Mouse (Mus musculus) MEL (cell line): ENCODE measurements around the gene Trim3. TPM values are rescaled to one million over a fixed set of nuclear protein-coding genes. Genes with fewer than 3 reads are reported as not detected.

Experiments
- DNase-seq: peaks from one replicate; pipeline ENCODE4 v3.0.0; 2011; ENCODE audit warnings: low read depth, low spot score
- H3K27ac ChIP-seq: 2 replicates; pipeline ENCODE4 v1.5.1; 2012; ENCODE audit warnings: low read depth, mild to moderate bottlenecking, control low read depth, low read length, moderate library complexity; ENCODE audit not compliant: control insufficient read depth
- H3K27me3 ChIP-seq, 2 experiments: fragments of 150-350 bp in 1 of 2; sonication (generic) in 1 of 2; 2 replicates each; pipeline ENCODE4 v1.6.1; 2012; ENCODE audit warnings: low read length in 2 of 2, mild to moderate bottlenecking in 2 of 2, improper control_type of control experiment in 1 of 2, moderate library complexity in 1 of 2; ENCODE audit not compliant: insufficient read depth in 2 of 2, control insufficient read depth in 1 of 2
- H3K36me3 ChIP-seq, 2 experiments: 2 replicates each; pipeline ENCODE4 v1.6.1; 2012 to 2014; ENCODE audit warnings: low read length in 2 of 2, improper control_type of control experiment in 1 of 2, inconsistent platforms in 1 of 2, mild to moderate bottlenecking in 1 of 2; ENCODE audit not compliant: insufficient read depth in 2 of 2, control insufficient read depth in 1 of 2
- H3K4me1 ChIP-seq, 2 experiments: fragments of 150-350 bp in 1 of 2; sonication (generic) in 1 of 2; 2 replicates each; pipeline ENCODE4 v1.6.1; 2012; ENCODE audit warnings: low read length in 2 of 2, improper control_type of control experiment in 1 of 2, mild to moderate bottlenecking in 1 of 2; ENCODE audit not compliant: insufficient read depth in 2 of 2, control insufficient read depth in 1 of 2
- H3K4me3 ChIP-seq, 2 experiments: fragments of 150-350 bp in 1 of 2; sonication (generic) in 1 of 2; 2 replicates each; pipeline ENCODE4 v1.5.1; 2012; ENCODE audit warnings: low read depth in 2 of 2, low read length in 2 of 2, mild to moderate bottlenecking in 2 of 2, moderate library complexity in 2 of 2, control low read depth in 1 of 2, improper control_type of control experiment in 1 of 2; ENCODE audit not compliant: control insufficient read depth in 1 of 2, insufficient read depth in 1 of 2
- H3K79me2 ChIP-seq: 2 replicates; pipeline ENCODE4 v1.6.1; 2012; ENCODE audit warnings: mild to moderate bottlenecking, low read length, moderate library complexity; ENCODE audit not compliant: control insufficient read depth, poor library complexity, insufficient read depth
- H3K9ac ChIP-seq: 2 replicates; pipeline ENCODE4 v1.6.1; 2012; ENCODE audit warnings: low read depth, mild to moderate bottlenecking, control low read depth, low read length, moderate library complexity; ENCODE audit not compliant: control insufficient read depth, poor library complexity, severe bottlenecking
- H3K9me3 ChIP-seq: fragments of 150-350 bp; sonication (generic); replicated peaks from 2 replicates; pipeline ENCODE4 v1.6.1; 2012; ENCODE audit warnings: mild to moderate bottlenecking, low read length, improper control_type of control experiment, moderate library complexity; ENCODE audit not compliant: insufficient read depth
- BHLHE40 ChIP-seq: IDR thresholded peaks from 2 replicates; pipeline ENCODE4 v1.6.1; 2012; ENCODE audit warnings: low read depth, mild to moderate bottlenecking, inconsistent platforms, low read length, improper control_type of control experiment, borderline replicate concordance
- CHD1 ChIP-seq: IDR thresholded peaks from 2 replicates; pipeline ENCODE4 v1.6.1; 2012; ENCODE audit warnings: low read depth, mild to moderate bottlenecking, inconsistent platforms, low read length, improper control_type of control experiment
- CHD2 ChIP-seq: IDR thresholded peaks from 2 replicates; pipeline ENCODE4 v1.6.1; 2011; ENCODE audit warnings: low read length, improper control_type of control experiment
- CTCF ChIP-seq, 3 experiments: IDR thresholded peaks in 2 of 3; conservative IDR thresholded peaks in 1 of 3; 2 replicates each; pipeline ENCODE4 v1.5.1; 2011 to 2012; ENCODE audit warnings: low read length in 3 of 3, low read depth in 2 of 3, mild to moderate bottlenecking in 2 of 3, improper control_type of control experiment in 1 of 3, inconsistent platforms in 1 of 3, mixed read lengths in 1 of 3, moderate library complexity in 1 of 3; ENCODE audit not compliant: control insufficient read depth in 1 of 3, insufficient read depth in 1 of 3, poor library complexity in 1 of 3, severe bottlenecking in 1 of 3
- E2F4 ChIP-seq: IDR thresholded peaks from 2 replicates; pipeline ENCODE4 v1.6.1; 2011; ENCODE audit warnings: low read depth, low read length, improper control_type of control experiment, borderline replicate concordance
- EP300 ChIP-seq, 2 experiments: IDR thresholded peaks; 2 replicates each; pipeline ENCODE4 v1.6.1; 2011; ENCODE audit warnings: improper control_type of control experiment in 2 of 2, low read length in 2 of 2, low read depth in 1 of 2, mild to moderate bottlenecking in 1 of 2
- ETS1 ChIP-seq: IDR thresholded peaks from 2 replicates; pipeline ENCODE4 v1.6.1; 2012; ENCODE audit warnings: low read depth, mild to moderate bottlenecking, inconsistent platforms, low read length, improper control_type of control experiment, moderate library complexity
- GABPA ChIP-seq: IDR thresholded peaks from 2 replicates; pipeline ENCODE4 v1.6.1; 2012; ENCODE audit warnings: low read depth, mild to moderate bottlenecking, inconsistent platforms, low read length, improper control_type of control experiment, moderate library complexity
- GATA1 ChIP-seq: IDR thresholded peaks from 2 replicates; pipeline ENCODE4 v1.6.1; 2011; ENCODE audit warnings: low read depth, low read length, improper control_type of control experiment
- HCFC1 ChIP-seq: IDR thresholded peaks from 2 replicates; pipeline ENCODE4 v1.6.1; 2012; ENCODE audit warnings: low read depth, mild to moderate bottlenecking, inconsistent platforms, low read length, improper control_type of control experiment, moderate library complexity
- JUND ChIP-seq: IDR thresholded peaks from 2 replicates; pipeline ENCODE4 v1.6.1; 2011; ENCODE audit warnings: low read depth, mild to moderate bottlenecking, improper control_type of control experiment, low read length
- KAT2A ChIP-seq: conservative IDR thresholded peaks from 2 replicates; pipeline ENCODE4 v1.6.1; 2012; ENCODE audit warnings: low read depth, low read length, improper control_type of control experiment, inconsistent platforms
- MAX ChIP-seq: IDR thresholded peaks from 2 replicates; pipeline ENCODE4 v1.6.1; 2011; ENCODE audit warnings: low read length, improper control_type of control experiment
- MAZ ChIP-seq: IDR thresholded peaks from 2 replicates; pipeline ENCODE4 v1.6.1; 2012; ENCODE audit warnings: low read depth, mild to moderate bottlenecking, inconsistent platforms, low read length, improper control_type of control experiment
- MEF2A ChIP-seq: IDR thresholded peaks from 2 replicates; pipeline ENCODE4 v1.6.1; 2014; ENCODE audit warnings: low read depth, mild to moderate bottlenecking, inconsistent platforms, low read length, improper control_type of control experiment; ENCODE audit not compliant: poor library complexity, insufficient replicate concordance, severe bottlenecking; ENCODE audit errors: extremely low read depth
- MXI1 ChIP-seq: IDR thresholded peaks from 2 replicates; pipeline ENCODE4 v1.6.1; 2011; ENCODE audit warnings: mild to moderate bottlenecking, low read depth, low read length, improper control_type of control experiment
- MYB ChIP-seq: IDR thresholded peaks from 2 replicates; pipeline ENCODE4 v1.6.1; 2011; ENCODE audit warnings: mild to moderate bottlenecking, low read depth, low read length, improper control_type of control experiment
- MYC ChIP-seq: IDR thresholded peaks from 2 replicates; pipeline ENCODE4 v1.6.1; 2011; ENCODE audit warnings: low read depth, mild to moderate bottlenecking, low read length, improper control_type of control experiment, moderate library complexity
- NELFE ChIP-seq: IDR thresholded peaks from 2 replicates; pipeline ENCODE4 v1.6.1; 2011; ENCODE audit warnings: low read depth, low read length, improper control_type of control experiment
- POLR2AphosphoS2 ChIP-seq: IDR thresholded peaks from 2 replicates; pipeline ENCODE4 v1.6.1; 2011; ENCODE audit warnings: low read length, improper control_type of control experiment
- POLR2AphosphoS5 ChIP-seq: IDR thresholded peaks from 2 replicates; pipeline ENCODE4 v1.6.1; 2012; ENCODE audit warnings: low read depth, borderline replicate concordance, mild to moderate bottlenecking, inconsistent platforms, low read length, moderate library complexity, mixed read lengths
- SIN3A ChIP-seq: IDR thresholded peaks from 2 replicates; pipeline ENCODE4 v1.6.1; 2012; ENCODE audit warnings: low read length, improper control_type of control experiment, inconsistent platforms
- SMC3 ChIP-seq: IDR thresholded peaks from 2 replicates; pipeline ENCODE4 v1.6.1; 2011; ENCODE audit warnings: low read depth, low read length, improper control_type of control experiment
- TBP ChIP-seq: IDR thresholded peaks from 2 replicates; pipeline ENCODE4 v1.8.0; 2011; ENCODE audit warnings: low read depth, low read length, improper control_type of control experiment
- TCF12 ChIP-seq: IDR thresholded peaks from 2 replicates; pipeline ENCODE4 v1.6.1; 2014; ENCODE audit warnings: low read depth, mild to moderate bottlenecking, inconsistent platforms, low read length, improper control_type of control experiment, moderate library complexity
- UBTF ChIP-seq: IDR thresholded peaks from 2 replicates; pipeline ENCODE4 v1.6.1; 2012; ENCODE audit warnings: low read depth, mild to moderate bottlenecking, inconsistent platforms, low read length, improper control_type of control experiment, moderate library complexity, borderline replicate concordance; ENCODE audit not compliant: insufficient read depth
- USF2 ChIP-seq, 2 experiments: IDR thresholded peaks; 2 replicates each; pipeline ENCODE4 v1.6.1; 2011 to 2012; ENCODE audit warnings: improper control_type of control experiment in 2 of 2, low read length in 2 of 2, borderline replicate concordance in 1 of 2, inconsistent platforms in 1 of 2, low read depth in 1 of 2, mild to moderate bottlenecking in 1 of 2; ENCODE audit not compliant: insufficient read depth in 1 of 2
- ZC3H11A ChIP-seq: IDR thresholded peaks from 2 replicates; pipeline ENCODE4 v1.6.1; 2012; ENCODE audit warnings: low read depth, mild to moderate bottlenecking, inconsistent platforms, low read length, improper control_type of control experiment
- ZKSCAN1 ChIP-seq: IDR thresholded peaks from 2 replicates; pipeline ENCODE4 v1.6.1; 2012; ENCODE audit warnings: low read depth, mild to moderate bottlenecking, inconsistent platforms, low read length, improper control_type of control experiment, moderate library complexity
- polyA plus RNA-seq, 2 experiments: library from polyadenylated mRNA; stranded (reverse) in 1 of 2; unstranded in 1 of 2; fragments of >175 nt in 1 of 2; fragments of >200 nt in 1 of 2; gene quantifications; 2 replicates each; pipeline versions ENCODE4 v1.2.1 to v1.2.4; 2012; ENCODE audit warnings: low replicate concordance in 2 of 2, low read depth in 1 of 2; ENCODE audit not compliant: insufficient read length in 2 of 2, insufficient read depth in 1 of 2, missing spikeins in 1 of 2
- total RNA-seq: library from RNA; depleted of rRNA; stranded (reverse); fragments of 300-350 nt; gene quantifications from 2 replicates; pipeline ENCODE4 v1.2.3, GENCODE M21; 2012

Trim3 gene
- total and polyA plus RNA-seq, 3 experiments, result 7.0 to 15.4 TPM; not detected in 1

DNA sequence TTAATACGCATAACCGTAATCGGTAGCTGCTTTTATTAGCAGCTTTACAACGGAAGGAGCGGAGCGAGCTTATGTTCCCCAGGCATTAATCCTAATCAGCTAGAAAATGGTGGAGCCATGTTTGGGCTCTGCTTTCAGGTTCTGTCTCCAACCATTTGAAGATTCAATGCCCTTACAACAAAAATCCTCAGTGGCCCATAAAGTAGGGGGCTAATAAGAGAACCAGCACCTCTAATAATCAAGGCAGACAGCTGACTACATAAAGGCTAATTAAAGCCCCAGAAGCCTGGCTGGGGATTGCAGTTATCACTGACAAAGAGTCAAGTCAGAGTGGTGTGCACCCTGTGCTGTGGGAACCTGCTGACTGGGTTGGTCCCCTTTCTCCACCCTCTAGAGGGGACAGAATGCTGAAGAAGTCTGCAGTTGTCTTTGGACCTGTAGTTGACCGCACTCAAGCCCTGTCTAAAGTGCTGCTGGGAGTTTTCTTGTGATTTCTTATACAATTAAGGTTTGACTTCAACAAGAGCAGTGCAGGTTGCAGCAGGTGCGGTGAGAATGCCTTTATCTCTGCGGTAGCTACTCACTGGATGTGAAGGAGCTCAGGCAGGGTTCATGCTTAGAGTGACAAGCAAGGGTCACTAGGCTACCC is 1.0 kb upstream of the Trim3 start:
- H3K79me2 ChIP-seq, result peaks cover 5% of the 10 kb centered on the region
- peak overlapping the region; percentile 86 to 96 for H3K4me3 ChIP-seq
- peaks cover 0 to 11% of the 10 kb centered on the region in 2 experiments; a peak in 2 of 4 replicates for H3K36me3 ChIP-seq
- TF ChIP-seq POLR2AphosphoS5 (no peak), CHD2 (no peak), E2F4 (no peak), SIN3A (no peak), HCFC1 (peak; percentile 43; the same call in 1 of the 2 replicates), JUND (no peak), SMC3 (no peak), GABPA (no peak), CTCF (IDR thresholded peaks at IDR 0.05 in 2 of 3, conservative IDR thresholded peaks at IDR 0.05 in 1 of 3; ENCODE audit: control insufficient read depth in 1 of 3, insufficient read depth in 1 of 3, low read depth in 2 of 3, low read length in 3 of 3, poor library complexity in 1 of 3, severe bottlenecking in 1 of 3) (no peak), ETS1 (no peak), EP300 (IDR thresholded peaks at IDR 0.05; ENCODE audit: low read depth in 1 of 2, low read length in 2 of 2) (peak in 1 of 2 experiments; percentile 36; a peak in 1 of 4 replicates), MEF2A (no peak), GATA1 (peak; percentile 29; the same call in 1 of the 2 replicates), ZC3H11A (no peak), MYB (no peak)
- TF ChIP-seq, all 39 proteins: peak for 3
- Histone ChIP-seq H3K4me1 (peaks cover 3 to 14% of the 10 kb centered on the region in 2 experiments), H3K9me3 (no peaks in the 10 kb centered on the region), H3K27me3 (no peaks in the 10 kb centered on the region), H3K9ac (peak overlapping the region; percentile 83), H3K27ac (peak overlapping the region; percentile 60)
- peak; percentile 71 for DNase-seq

DNA sequence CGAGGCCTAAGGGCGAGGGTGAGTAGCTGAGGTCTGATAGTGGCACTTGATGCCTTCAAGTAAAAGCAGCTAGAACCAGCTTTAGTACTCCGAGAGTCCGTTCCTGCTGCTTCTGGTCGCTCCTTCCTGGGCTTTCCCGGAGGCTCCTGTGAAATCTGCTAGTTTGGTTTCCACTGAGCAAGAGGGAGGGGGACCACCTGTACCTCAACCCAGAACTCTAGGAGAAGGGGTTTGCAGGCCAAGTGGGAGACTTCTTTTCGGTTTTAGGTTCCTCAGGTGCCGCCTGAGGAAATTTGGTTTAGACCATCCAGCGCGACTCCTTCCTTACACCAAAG is 397 bp upstream of the Trim3 start:
- Histone ChIP-seq H3K4me1 (peaks cover 3 to 11% of the 10 kb centered on the region in 2 experiments), H3K9ac (peak overlapping the region; percentile 83), H3K9me3 (no peaks in the 10 kb centered on the region), H3K79me2 (peaks cover 4% of the 10 kb centered on the region; the same call in 1 of the 2 replicates), H3K27ac (peak overlapping the region; percentile 43), H3K36me3 (peaks cover 0 to 8% of the 10 kb centered on the region in 2 experiments; a peak in 2 of 4 replicates), H3K27me3 (no peaks in the 10 kb centered on the region), H3K4me3 (peak overlapping the region; percentile 86 to 96)
- DNase-seq, result peak; percentile 68
- 0 out of 2 replicates have a peak, but pooled peaks have one; percentile 35 for TF ChIP-seq NELFE
- TF ChIP-seq POLR2AphosphoS2, result no peak
- TF ChIP-seq MXI1, result no peak
- TF ChIP-seq MYC, result no peak
- peak in 1 of 2 experiments; percentile 29; a peak in 1 of 4 replicates for TF ChIP-seq EP300 (IDR thresholded peaks at IDR 0.05; ENCODE audit: low read depth in 1 of 2, low read length in 2 of 2)
- TF ChIP-seq ETS1, result no peak
- no peak for TF ChIP-seq USF2 (IDR thresholded peaks at IDR 0.05; ENCODE audit: borderline replicate concordance in 1 of 2, insufficient read depth in 1 of 2, low read depth in 1 of 2, low read length in 2 of 2)
- TF ChIP-seq MAX, result peak; percentile 45; the same call in 1 of the 2 replicates
- no peak for TF ChIP-seq POLR2AphosphoS5
- TF ChIP-seq KAT2A, result no peak
- no peak for TF ChIP-seq TCF12
- TF ChIP-seq E2F4, result no peak
- no peak for TF ChIP-seq BHLHE40
- TF ChIP-seq CHD2, result no peak
- no peak for TF ChIP-seq UBTF
- TF ChIP-seq SIN3A, result no peak
- no peak for TF ChIP-seq CHD1
- TF ChIP-seq ZKSCAN1, result no peak
- TF ChIP-seq MAZ, result no peak
- TF ChIP-seq GABPA, result no peak
- TF ChIP-seq TBP, result no peak
- no peak for TF ChIP-seq SMC3
